Mouse (Mus musculus) CD4-positive, CD25-positive, alpha-beta regulatory T cell, adult 9 weeks (primary cell): ENCODE measurements around the gene Tnfrsf23. TPM values are rescaled to one million over a fixed set of nuclear protein-coding genes. Genes with fewer than 3 reads are reported as not detected.

Experiments
- polyA plus RNA-seq: library from polyadenylated mRNA; unstranded; fragments of 100-300 nt; shearing (Covaris generic); gene quantifications from one replicate; pipeline ENCODE4 v1.2.1, GENCODE M21; 2017

Tnfrsf23 gene
- polyA plus RNA-seq, result 4.5 TPM

GRCm38 (mm10) chr7:143685359-143686067 lies at the start of gene Tnfrsf23:
TSS of gene Tnfrsf23 (minus strand) at chr7:143685872.

DNA sequence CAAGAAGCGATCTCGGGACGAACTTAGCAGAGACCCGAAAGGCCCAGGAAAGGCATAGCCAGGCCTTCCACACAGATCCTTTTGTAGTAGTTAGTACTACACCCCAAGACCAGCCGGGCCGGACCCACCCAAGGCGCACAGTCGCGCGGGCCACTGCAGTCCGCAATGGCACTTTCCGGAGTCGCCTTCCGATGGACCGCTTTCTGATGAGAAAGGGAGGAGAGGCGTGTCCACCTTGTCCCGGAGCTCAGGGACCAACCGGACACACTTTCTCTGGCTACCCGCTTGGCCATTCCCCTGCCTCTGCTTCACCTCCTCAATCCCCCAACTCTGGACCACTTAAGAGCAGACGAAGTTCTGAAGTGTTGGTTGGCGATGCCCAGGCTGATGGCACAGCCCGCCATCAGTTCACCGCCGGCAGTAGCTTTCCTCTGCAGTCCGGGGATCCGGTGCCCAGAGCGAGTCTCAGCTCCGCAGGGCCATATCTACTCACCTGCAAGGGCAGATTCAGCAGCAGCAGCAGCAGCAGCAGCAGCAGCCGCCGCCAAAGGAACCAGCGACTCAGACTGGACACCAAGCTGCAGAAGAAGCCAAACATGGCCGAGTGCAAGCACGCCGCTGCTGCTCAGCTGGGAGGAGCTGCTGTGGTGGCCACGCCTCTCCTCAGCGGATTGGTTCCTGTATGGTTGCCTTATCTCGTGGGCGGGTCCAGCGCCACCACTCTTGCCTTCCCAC lies 36.5 kb downstream of the Tnfrsf23 start, which contains the start of gene Tnfrsf22:
Gene Tnfrsf22, minus strand, starts transcription at position 628 of the 735 bp plus-strand sequence.

DNA sequence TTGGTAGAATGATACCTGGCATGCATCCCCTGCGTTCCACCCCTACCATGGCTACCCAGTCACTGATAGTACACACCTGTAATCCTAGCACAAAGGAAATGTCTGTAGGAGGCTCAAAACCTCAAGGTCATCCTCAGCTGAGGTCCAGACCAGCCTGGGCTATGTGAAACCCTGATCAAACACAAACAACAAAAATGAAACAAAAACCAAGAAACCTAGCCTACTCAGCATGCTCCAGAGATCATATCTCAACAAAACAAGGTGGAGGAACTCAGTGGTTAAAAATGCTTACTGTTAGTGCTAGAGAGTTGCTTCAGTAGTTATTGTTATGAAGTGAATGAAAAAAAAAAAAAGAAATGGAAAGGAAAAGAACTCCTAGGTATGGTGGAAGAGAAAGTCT lies 57.1 kb downstream of the Tnfrsf23 start, which contains the start of gene Tnfrsf26:
Gene Tnfrsf26, minus strand, starts transcription at position 183 of the 400 bp plus-strand sequence.

Other genes with a start within 250 kb of the Tnfrsf23 start
- 0.38 TPM for gene Cdkn1c, start 224.8 kb downstream of the Tnfrsf23 start, polyA plus RNA-seq
- gene Slc22a18, start 212.1 kb downstream of the Tnfrsf23 start, polyA plus RNA-seq, result 0.20 TPM
- gene Phlda2, start 182.7 kb downstream of the Tnfrsf23 start, polyA plus RNA-seq, result not detected
- gene Nap1l4, start 136.8 kb downstream of the Tnfrsf23 start, polyA plus RNA-seq, result 337 TPM
- 44.0 TPM for gene Cars, start 85.8 kb downstream of the Tnfrsf23 start, polyA plus RNA-seq
- gene Tnfrsf26, start 57.1 kb downstream of the Tnfrsf23 start, polyA plus RNA-seq, result 37.5 TPM
- gene Tnfrsf22, start 36.2 kb downstream of the Tnfrsf23 start, polyA plus RNA-seq, result 40.0 TPM
- 33.3 TPM for gene Osbpl5, start 71.1 kb upstream of the Tnfrsf23 start, polyA plus RNA-seq
- not detected for gene Mrgprg, start 81.1 kb upstream of the Tnfrsf23 start, polyA plus RNA-seq
- gene Mrgpre, start 98.6 kb upstream of the Tnfrsf23 start, polyA plus RNA-seq, result 10.8 TPM
- gene Nadsyn1, start 137.0 kb upstream of the Tnfrsf23 start, polyA plus RNA-seq, result 26.4 TPM
- 50.8 TPM for gene Dhcr7, start 137.3 kb upstream of the Tnfrsf23 start, polyA plus RNA-seq
- not detected for gene Gm498, start 181.0 kb upstream of the Tnfrsf23 start, polyA plus RNA-seq